Mouse (Mus musculus) testis, postnatal 14 days (tissue): ENCODE results near the gene Ube2j2.

Experiments used
- DNase-seq: peaks from one replicate; pipeline ENCODE4 v3.0.0; 2021; ENCODE audit warnings: low spot score

Ube2j2 gene

GRCm38 (mm10) chr4:155963106-155963505 lies 19.5 kb downstream of the Ube2j2 start:
- DNase-seq, result no peak

GRCm38 (mm10) chr4:155964396-155964795 lies 20.8 kb downstream of the Ube2j2 start:
- no peak for DNase-seq

GRCm38 (mm10) chr4:155969043-155969653 lies 25.5 kb downstream of the Ube2j2 start:
- DNase-seq, result no peak

- DNase-seq, result no peak
These were observed 26.7 kb downstream of the Ube2j2 start for GRCm38 (mm10) chr4:155970286-155970685.

GRCm38 (mm10) chr4:155972651-155973050 lies 29.0 kb downstream of the Ube2j2 start:
- no peak for DNase-seq

- no peak for DNase-seq
These were observed 29.6 kb downstream of the Ube2j2 start for GRCm38 (mm10) chr4:155973239-155973638.

GRCm38 (mm10) chr4:155981436-155982082 lies 37.9 kb downstream of the Ube2j2 start:
- no peak for DNase-seq

GRCm38 (mm10) chr4:155983788-155984187 lies 40.2 kb downstream of the Ube2j2 start:
- no peak for DNase-seq

GRCm38 (mm10) chr4:155991211-155991907 lies 47.7 kb downstream of the Ube2j2 start:
- no peak for DNase-seq

GRCm38 (mm10) chr4:155991908-155992230 lies 48.2 kb downstream of the Ube2j2 start:
- DNase-seq, result no peak

- DNase-seq, result peak; percentile 83
These were observed 48.7 kb downstream of the Ube2j2 start, which contains the start of the genes B3galt6 and Sdf4 for GRCm38 (mm10) chr4:155992241-155992905. Gene B3galt6 (minus strand): TSS chr4:155992649. Gene Sdf4 (plus strand): TSS chr4:155992872.

GRCm38 (mm10) chr4:155992906-155993547 lies 49.4 kb downstream of the Ube2j2 start:
- peak; percentile 96 for DNase-seq

GRCm38 (mm10) chr4:155993606-155994005 lies 50.0 kb downstream of the Ube2j2 start:
- no peak for DNase-seq

GRCm38 (mm10) chr4:156004109-156004508 lies 60.5 kb downstream of the Ube2j2 start:
- no peak for DNase-seq

- no peak for DNase-seq
These were observed 64.7 kb downstream of the Ube2j2 start for GRCm38 (mm10) chr4:156008369-156008768.
